Mouse (Mus musculus): ENCODE measurements around the gene Rab6b.

GRCm38 (mm10) chr9:103067651-103068050 lies 43.9 kb upstream of the Rab6b start:
- no peak for TF ChIP-seq CTCF (conservative IDR thresholded peaks at IDR 0.05; ENCODE audit: low read length)
- no peak for TF ChIP-seq NANOG (IDR thresholded peaks at IDR 0.05; ENCODE audit: borderline replicate concordance, low read length)
- TF ChIP-seq POU5F1 (IDR thresholded peaks at IDR 0.05; ENCODE audit: borderline replicate concordance, low read length), result no peak
